Mouse (Mus musculus) kidney, embryonic 14.5 days (tissue): ENCODE data around the gene Csnk2a1. TPM values are rescaled to one million over a fixed set of nuclear protein-coding genes. Genes with fewer than 3 reads are reported as not detected.
A peak's percentile ranks its signal among the peaks of the same experiment; 100 is the strongest.
"Not testable (repeated sequence)": the region's sequence is repeated elsewhere in the genome, so short reads cannot be mapped to it uniquely, and the experiment has no call there.

Experiments
- ATAC-seq: fragments of 200-750 bp; cut with Nextera tagmentation; 2 replicates; pipeline ENCODE4 v1.8.0; 2017; ENCODE audit warnings: moderate number of reproducible peaks, mild to moderate bottlenecking, moderate TSS enrichment, moderate library complexity; ENCODE audit not compliant: low FRiP score, low TSS enrichment
- H3K27ac ChIP-seq: fragments of 300-500 bp; sonication (generic); 2 replicates; pipeline ENCODE4 v1.5.1; 2014; ENCODE audit warnings: low read depth, mild to moderate bottlenecking, low read length, moderate library complexity, mixed read lengths
- H3K27me3 ChIP-seq: fragments of 300-500 bp; sonication (generic); 2 replicates; pipeline ENCODE4 v1.6.1; 2014; ENCODE audit warnings: mild to moderate bottlenecking, low read length; ENCODE audit not compliant: control insufficient read depth, insufficient read depth
- H3K36me3 ChIP-seq: fragments of 300-500 bp; sonication (generic); 2 replicates; pipeline ENCODE4 v1.6.1; 2014; ENCODE audit warnings: low read length, mixed read lengths; ENCODE audit not compliant: control insufficient read depth, insufficient read depth
- H3K4me1 ChIP-seq: fragments of 300-500 bp; sonication (generic); 2 replicates; pipeline ENCODE4 v1.6.1; 2014; ENCODE audit warnings: low read length, mixed read lengths; ENCODE audit not compliant: control insufficient read depth, insufficient read depth
- H3K4me2 ChIP-seq: fragments of 300-500 bp; sonication (generic); replicated peaks from 2 replicates; pipeline ENCODE4 v1.6.1; 2014; ENCODE audit warnings: low read depth, mild to moderate bottlenecking, low read length
- H3K4me3 ChIP-seq: fragments of 300-500 bp; sonication (generic); 2 replicates; pipeline ENCODE4 v1.5.1; 2014; ENCODE audit warnings: mild to moderate bottlenecking, low read length
- H3K9ac ChIP-seq: fragments of 300-500 bp; sonication (generic); 2 replicates; pipeline ENCODE4 v1.6.1; 2014; ENCODE audit warnings: low read depth, mild to moderate bottlenecking, low read length, moderate library complexity
- H3K9me3 ChIP-seq: fragments of 300-500 bp; sonication (generic); 2 replicates; pipeline ENCODE4 v1.6.1; 2016; ENCODE audit warnings: low read length; ENCODE audit not compliant: control insufficient read depth
- WGBS: fragments of 180-500 bp; shearing (Covaris S2); extraction: QIAGEN DNeasy Blood & Tissue Kit; methylation state at CpG from one replicate; pipeline ENCODE4 v1.1.7; 2014; 5-methylcytosine and 5-hydroxymethylcytosine counted together
- polyA plus RNA-seq: library from polyadenylated mRNA; unstranded; fragments of >200 nt; fragmentation: Nextera tagmentation; extraction: Ambion mirVana; gene quantifications from 2 replicates; pipeline ENCODE4 v1.2.1, GENCODE M21; 2014

Csnk2a1 gene
- polyA plus RNA-seq, 1 experiment from 2014 or later = 136 TPM

- no peak for ATAC-seq
- Histone ChIP-seq H3K27me3 (no peaks in the 10 kb centered on the region), H3K36me3 (peaks cover 74% of the 10 kb centered on the region), H3K4me1 (no peaks in the 10 kb centered on the region), H3K4me2 (no peak overlapping the region), H3K4me3 (no peak overlapping the region), H3K27ac (no peak overlapping the region), H3K9ac (no peak overlapping the region), H3K9me3 (no peaks in the 10 kb centered on the region)
- 77% methylated on average over 2 of the region's 2 CpGs for WGBS
Observed at GRCm38 (mm10) chr2:152273639-152274038, 47.0 kb downstream of the Csnk2a1 start.

- Histone ChIP-seq H3K4me2 (no peak overlapping the region), H3K36me3 (peaks cover 72% of the 10 kb centered on the region), H3K4me1 (no peaks in the 10 kb centered on the region), H3K27ac (no peak overlapping the region), H3K4me3 (no peak overlapping the region), H3K9me3 (no peaks in the 10 kb centered on the region), H3K27me3 (no peaks in the 10 kb centered on the region), H3K9ac (no peak overlapping the region)
- whole genome bisulfite sequencing = 67% methylated on average over 3 of the region's 3 CpGs
- no peak for ATAC-seq
Observed at GRCm38 (mm10) chr2:152281407-152281806, 54.8 kb downstream of the Csnk2a1 start.

GRCm38 (mm10) chr2:152287560-152287959 lies 60.9 kb downstream of the Csnk2a1 start:
- H3K27me3 ChIP-seq = no peaks in the 10 kb centered on the region
- no peak for ATAC-seq
- no peak overlapping the region for H3K4me3 ChIP-seq
- H3K27ac ChIP-seq = no peak overlapping the region
- H3K4me1 ChIP-seq = no peaks in the 10 kb centered on the region
- 97% methylated on average over 5 of the region's 5 CpGs for WGBS
- H3K36me3 ChIP-seq = peaks cover 33% of the 10 kb centered on the region
- no peak overlapping the region for H3K4me2 ChIP-seq
- H3K9me3 ChIP-seq = no peaks in the 10 kb centered on the region
- H3K9ac ChIP-seq = no peak overlapping the region

- WGBS = 75% methylated on average over 8 of the region's 8 CpGs
- no peak overlapping the region for H3K27ac ChIP-seq
- H3K9ac ChIP-seq = no peak overlapping the region
- no peaks in the 10 kb centered on the region for H3K9me3 ChIP-seq
- H3K27me3 ChIP-seq = no peaks in the 10 kb centered on the region
- no peak overlapping the region for H3K4me3 ChIP-seq
- H3K36me3 ChIP-seq = peaks cover 30% of the 10 kb centered on the region
- H3K4me2 ChIP-seq = no peak overlapping the region
- no peak for ATAC-seq
- H3K4me1 ChIP-seq = no peaks in the 10 kb centered on the region
Observed at GRCm38 (mm10) chr2:152288046-152288445, 61.4 kb downstream of the Csnk2a1 start.

- not testable (repeated sequence) for H3K4me1 ChIP-seq, H3K27ac ChIP-seq, H3K27me3 ChIP-seq, H3K4me3 ChIP-seq, ATAC-seq, H3K4me2 ChIP-seq, H3K9ac ChIP-seq, H3K9me3 ChIP-seq
- WGBS = 73% methylated on average over 1 of the region's 2 CpGs
- peaks cover 14% of the 10 kb centered on the region for H3K36me3 ChIP-seq
Observed at GRCm38 (mm10) chr2:152289623-152290022, 63.0 kb downstream of the Csnk2a1 start.

GRCm38 (mm10) chr2:152292475-152292874 lies 65.8 kb downstream of the Csnk2a1 start:
- Histone ChIP-seq H3K9ac (no peak overlapping the region), H3K27ac (no peak overlapping the region), H3K4me1 (peaks cover 6% of the 10 kb centered on the region; the same call in 1 of the 2 replicates), H3K27me3 (no peaks in the 10 kb centered on the region), H3K4me3 (no peak overlapping the region), H3K36me3 (no peaks in the 10 kb centered on the region; the same call in 1 of the 2 replicates), H3K4me2 (no peak overlapping the region), H3K9me3 (no peaks in the 10 kb centered on the region)
- ATAC-seq = no peak
- 54% methylated on average over 2 of the region's 2 CpGs for WGBS

GRCm38 (mm10) chr2:152293179-152293726 lies 66.6 kb downstream of the Csnk2a1 start:
- WGBS = under 1% methylated on average over 15 of the region's 15 CpGs
- no peak overlapping the region for H3K27ac ChIP-seq
- no peaks in the 10 kb centered on the region for H3K36me3 ChIP-seq
- H3K4me3 ChIP-seq = peak overlapping the region; percentile 68
- peak overlapping the region; percentile 60 for H3K4me2 ChIP-seq
- peak; percentile 64 for ATAC-seq
- no peaks in the 10 kb centered on the region for H3K27me3 ChIP-seq
- peaks cover 6% of the 10 kb centered on the region; the same call in 1 of the 2 replicates for H3K4me1 ChIP-seq
- no peaks in the 10 kb centered on the region for H3K9me3 ChIP-seq
- H3K9ac ChIP-seq = no peak overlapping the region

GRCm38 (mm10) chr2:152293727-152294475 lies 67.3 kb downstream of the Csnk2a1 start, which contains the start of gene Tbc1d20:
TSS of gene Tbc1d20 (plus strand) at chr2:152293828.
- Histone ChIP-seq H3K4me3 (peak within 1 kb of the TSS; percentile 68), H3K4me2 (peak within 1 kb of the TSS; percentile 60), H3K36me3 (no peaks in the 10 kb centered on the region), H3K27me3 (no peaks in the 10 kb centered on the region), H3K4me1 (peaks cover 6% of the 10 kb centered on the region; the same call in 1 of the 2 replicates), H3K9me3 (no peaks in the 10 kb centered on the region), H3K9ac (peak within 1 kb of the TSS; percentile 81), H3K27ac (no peak within 1 kb of the TSS)
- WGBS = under 1% methylated on average over 65 of the region's 70 CpGs
- peak; percentile 98 for ATAC-seq

GRCm38 (mm10) chr2:152294541-152294940 lies 67.9 kb downstream of the Csnk2a1 start:
- Histone ChIP-seq H3K36me3 (no peaks in the 10 kb centered on the region), H3K4me2 (peak overlapping the region; percentile 60), H3K4me1 (peaks cover 6% of the 10 kb centered on the region; the same call in 1 of the 2 replicates), H3K4me3 (peak overlapping the region; percentile 68), H3K9me3 (no peaks in the 10 kb centered on the region), H3K27ac (no peak overlapping the region), H3K27me3 (no peaks in the 10 kb centered on the region), H3K9ac (peak overlapping the region; percentile 81)
- WGBS = 34% methylated on average over 5 of the region's 5 CpGs
- no peak for ATAC-seq
